Mouse (Mus musculus) heart, postnatal 25 days (tissue): ENCODE data around the gene Gm10762. TPM values are rescaled to one million over a fixed set of nuclear protein-coding genes. Genes with fewer than 3 reads are reported as not detected.
"Not testable (repeated sequence)": the region's sequence is repeated elsewhere in the genome, so short reads cannot be mapped to it uniquely, and the experiment has no call there.

Experiments used
- DNase-seq: peaks from one replicate; pipeline ENCODE4 v3.0.0; 2022; ENCODE audit warnings: low spot score
- intact Hi-C: fragments of 180-260 bp; cut with DNase I; formaldehyde crosslinking; loops from one replicate; pipeline ENCODE4 v1.15.1; 2025
- total RNA-seq, 2 experiments: library from RNA; stranded (reverse); gene quantifications; 2 replicates each; pipeline ENCODE4 v1.2.3; 2021

The Gm10762 gene
- total RNA-seq, result 10 to 100 TPM in 1 of 2 experiments, 1 to 10 TPM in 1; 9.7 to 10.8 TPM

DNA sequence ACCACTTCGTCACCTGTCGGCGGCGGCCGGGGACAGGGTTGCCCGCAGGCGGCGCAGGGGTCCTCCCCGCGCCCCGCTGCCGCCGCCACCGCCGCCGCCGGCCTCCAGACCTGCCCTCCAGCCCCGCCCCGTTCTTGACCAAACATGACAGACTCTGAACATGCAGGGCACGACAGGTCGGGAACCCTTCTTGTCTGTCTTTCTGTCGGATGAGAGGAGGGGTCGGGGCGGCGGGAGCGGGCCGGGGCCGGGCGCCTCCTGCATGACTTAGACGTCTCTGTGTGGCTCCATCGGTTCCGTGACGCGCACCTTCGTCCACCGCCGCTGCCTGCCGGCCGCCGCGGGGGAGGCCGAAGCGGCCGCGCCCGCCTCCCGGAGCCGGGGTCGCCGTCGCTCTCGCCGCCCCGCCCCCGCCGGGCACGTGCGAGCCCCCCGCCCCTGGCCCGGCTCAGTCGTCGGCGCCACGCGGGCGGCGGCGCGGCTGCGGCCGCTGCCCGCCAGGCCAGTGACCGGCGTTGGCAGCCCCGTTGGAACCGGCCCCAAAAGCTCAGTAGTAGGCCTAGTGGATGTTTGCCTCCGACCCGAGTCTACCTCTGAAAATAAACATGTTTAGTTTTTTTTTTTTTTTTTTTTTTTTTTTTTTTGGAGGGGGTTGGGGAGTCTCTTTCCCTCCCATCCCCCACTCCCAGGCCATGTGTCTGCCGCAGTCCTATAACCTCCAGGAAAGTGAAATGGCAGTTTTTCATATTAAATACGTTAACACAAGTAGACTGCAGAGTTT is at the start of gene Gm10762:
Gm10762 (minus strand) TSS at position 65 of the 781 bp plus-strand sequence.
- peak; percentile 68 for DNase-seq

DNA sequence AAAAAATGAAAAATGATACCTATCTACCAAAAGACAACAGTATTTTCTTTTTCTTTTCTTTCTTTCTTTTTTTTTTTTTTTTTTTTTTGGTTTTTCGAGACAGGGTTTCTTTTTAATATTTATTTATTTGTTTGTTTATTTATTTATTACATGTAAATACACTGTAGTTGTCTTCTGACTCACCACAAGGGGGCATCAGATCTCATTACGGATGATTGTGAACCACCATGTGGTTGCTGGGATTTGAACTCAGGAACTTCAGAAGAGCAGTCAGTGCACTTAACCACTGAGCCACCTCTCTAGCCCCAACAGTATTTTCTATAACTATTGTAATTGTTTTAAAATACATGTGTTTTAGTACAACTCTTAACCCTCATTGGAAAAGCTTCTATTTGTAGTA is 41.3 kb upstream of the Gm10762 start:
- not testable (repeated sequence) for DNase-seq
- intact Hi-C loops, result loop anchor here (5.0 kb wide), 2 partner anchors 73 to 248 kb away; no protein-coding TSS in a partner anchor

More for the DNA sequence above, at the start of gene Gm10762:
- intact Hi-C loops, result loop anchor here (5.0 kb wide), 1 partner anchor 99 kb away; the partner anchor contains the start of gene Ttl

DNA sequence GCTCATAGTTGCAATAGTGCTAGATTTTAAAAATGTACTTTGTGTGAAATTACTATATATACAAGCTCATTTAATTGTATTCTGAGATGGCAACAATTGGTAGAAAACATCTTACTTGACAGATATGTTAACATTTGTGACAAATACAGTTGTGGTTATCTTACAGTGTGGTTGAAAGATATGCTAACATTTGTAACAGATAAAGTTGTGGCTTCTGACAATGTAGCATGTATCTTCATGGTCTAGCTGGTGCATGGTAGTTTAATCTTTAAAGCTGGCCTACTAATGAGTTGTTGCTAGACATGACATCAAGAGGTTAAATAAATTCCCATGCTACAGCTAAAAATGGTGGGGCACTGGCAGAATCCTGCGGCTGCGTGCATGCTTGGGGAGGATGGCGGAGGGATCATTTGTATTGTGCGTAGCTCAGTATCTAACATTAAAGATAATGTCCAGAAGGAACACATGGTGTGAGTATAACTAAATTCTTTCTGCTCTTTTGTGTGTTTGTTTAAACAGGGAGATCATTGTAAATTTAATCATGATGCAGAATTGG is 38.7 kb upstream of the Gm10762 start:
- intact Hi-C loops, result loop anchor here (5.0 kb wide), 2 partner anchors 76 to 251 kb away; no protein-coding TSS in a partner anchor
- DNase-seq, result no peak

DNA sequence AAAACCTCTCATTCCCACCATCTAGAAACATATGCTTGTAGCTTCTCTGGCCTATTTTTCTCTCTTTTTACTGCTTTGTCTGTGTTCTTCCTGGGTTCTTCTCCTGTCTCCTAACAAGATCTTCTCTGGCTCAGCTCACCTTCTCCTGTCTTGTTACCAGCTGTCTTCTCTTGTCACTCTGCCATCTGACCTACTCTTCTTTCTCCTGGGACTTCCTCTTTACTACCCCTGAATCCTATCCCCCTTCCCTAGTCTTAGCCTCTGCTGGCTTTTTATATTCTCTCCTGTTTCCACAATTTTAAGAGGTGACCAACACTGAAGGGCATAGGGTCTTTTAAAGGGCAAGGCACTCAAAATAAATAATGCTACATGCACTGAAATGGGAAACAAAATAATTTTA is 37.3 kb upstream of the Gm10762 start:
- no peak for DNase-seq
- intact Hi-C loops, result loop anchor here (5.0 kb wide), 2 partner anchors 77 to 252 kb away; no protein-coding TSS in a partner anchor

DNA sequence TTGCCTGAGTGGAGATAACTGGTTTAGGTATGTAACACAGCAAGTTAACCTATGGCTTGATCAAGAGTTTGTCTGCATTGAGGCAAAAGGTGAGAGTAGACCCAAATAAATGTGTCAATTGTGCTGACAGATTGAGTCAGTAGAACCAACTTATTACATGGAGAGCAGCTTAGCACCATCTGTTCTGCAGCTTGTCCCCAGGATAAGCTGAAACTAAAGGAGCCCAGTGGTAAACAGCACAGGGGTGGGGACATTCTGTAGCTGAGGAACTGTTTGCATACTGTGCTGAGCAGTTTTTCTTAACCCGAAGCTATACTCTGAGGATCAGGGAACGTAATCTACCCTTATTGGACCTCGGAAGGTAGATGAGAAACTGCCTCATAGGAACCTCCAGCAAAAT is 17.2 kb upstream of the Gm10762 start:
- DNase-seq, result no peak
- intact Hi-C loops, result no loop called here

DNA sequence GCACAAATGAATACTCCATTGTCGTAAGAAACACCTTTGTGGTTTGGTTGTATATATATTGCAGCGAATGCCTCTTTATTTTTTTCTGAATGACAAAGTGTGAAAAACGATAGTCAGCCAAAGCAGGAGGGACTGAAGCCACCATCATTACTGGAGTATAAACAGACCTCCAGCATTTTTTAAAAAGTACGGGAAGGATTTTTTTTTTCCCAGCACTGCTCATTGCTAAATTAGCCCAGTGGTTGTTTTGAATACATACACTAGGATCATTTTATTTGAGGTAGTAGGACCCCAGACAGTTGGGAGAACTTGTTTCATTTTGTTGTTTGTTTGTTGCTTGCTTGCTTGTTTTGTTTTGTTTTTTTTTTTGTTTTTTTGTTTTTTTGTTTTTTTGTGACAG is 8.0 kb upstream of the Gm10762 start:
- intact Hi-C loops, result no loop called here

DNA sequence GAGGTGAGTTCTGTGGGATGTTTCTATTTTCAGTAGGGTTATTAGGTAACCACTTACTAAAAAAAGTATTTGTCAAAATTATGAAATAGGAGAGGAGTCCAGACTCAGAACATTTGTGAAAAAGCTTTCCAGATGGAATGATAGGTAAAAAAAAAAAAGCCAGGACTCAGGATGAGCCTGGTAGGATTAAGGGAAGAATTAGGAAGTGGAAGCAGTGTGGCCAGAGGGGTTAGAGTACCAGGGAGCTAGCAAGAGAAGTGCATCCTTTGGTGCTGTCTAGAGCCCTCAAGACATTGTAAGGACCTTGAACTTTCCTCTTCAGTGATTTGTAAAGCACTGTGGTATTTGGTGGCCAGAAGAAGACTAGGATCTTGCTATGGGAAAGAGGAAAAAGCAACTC is 4.8 kb upstream of the Gm10762 start:
- DNase-seq, result no peak
- intact Hi-C loops, result no loop called here

More for the DNA sequence above, 8.0 kb upstream of the Gm10762 start:
- DNase-seq, result no peak

DNA sequence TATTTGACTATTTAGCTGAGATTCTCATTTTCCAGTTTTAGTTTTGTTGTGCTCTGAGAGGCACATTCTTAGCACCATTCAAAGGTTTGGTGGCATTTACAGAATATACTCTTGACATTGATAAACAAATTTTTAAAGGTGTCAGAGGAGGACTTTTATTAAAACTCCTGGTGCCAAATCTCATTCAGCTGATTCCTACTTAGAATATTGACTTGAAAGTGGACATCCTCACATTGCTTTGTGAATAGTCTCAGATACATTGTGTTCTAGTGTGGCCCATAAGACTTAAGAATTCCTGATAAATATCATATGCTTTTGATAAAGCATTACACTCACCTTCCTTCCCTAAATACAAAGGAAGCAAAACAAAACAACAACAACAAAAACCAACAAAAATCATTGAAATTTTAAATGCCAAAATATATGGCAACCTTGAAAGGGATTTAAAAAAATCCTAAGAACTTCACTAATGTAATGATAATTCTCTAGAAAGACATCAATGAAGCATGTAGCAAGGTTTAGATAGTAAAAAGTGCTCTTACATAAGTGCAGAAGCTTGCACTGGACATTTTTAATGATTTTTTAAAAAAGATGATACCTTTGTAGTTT is 1.1 kb upstream of the Gm10762 start:
- DNase-seq, result no peak
- intact Hi-C loops, result loop anchor here (5.0 kb wide), 1 partner anchor 99 kb away; the partner anchor contains the start of gene Ttl

DNA sequence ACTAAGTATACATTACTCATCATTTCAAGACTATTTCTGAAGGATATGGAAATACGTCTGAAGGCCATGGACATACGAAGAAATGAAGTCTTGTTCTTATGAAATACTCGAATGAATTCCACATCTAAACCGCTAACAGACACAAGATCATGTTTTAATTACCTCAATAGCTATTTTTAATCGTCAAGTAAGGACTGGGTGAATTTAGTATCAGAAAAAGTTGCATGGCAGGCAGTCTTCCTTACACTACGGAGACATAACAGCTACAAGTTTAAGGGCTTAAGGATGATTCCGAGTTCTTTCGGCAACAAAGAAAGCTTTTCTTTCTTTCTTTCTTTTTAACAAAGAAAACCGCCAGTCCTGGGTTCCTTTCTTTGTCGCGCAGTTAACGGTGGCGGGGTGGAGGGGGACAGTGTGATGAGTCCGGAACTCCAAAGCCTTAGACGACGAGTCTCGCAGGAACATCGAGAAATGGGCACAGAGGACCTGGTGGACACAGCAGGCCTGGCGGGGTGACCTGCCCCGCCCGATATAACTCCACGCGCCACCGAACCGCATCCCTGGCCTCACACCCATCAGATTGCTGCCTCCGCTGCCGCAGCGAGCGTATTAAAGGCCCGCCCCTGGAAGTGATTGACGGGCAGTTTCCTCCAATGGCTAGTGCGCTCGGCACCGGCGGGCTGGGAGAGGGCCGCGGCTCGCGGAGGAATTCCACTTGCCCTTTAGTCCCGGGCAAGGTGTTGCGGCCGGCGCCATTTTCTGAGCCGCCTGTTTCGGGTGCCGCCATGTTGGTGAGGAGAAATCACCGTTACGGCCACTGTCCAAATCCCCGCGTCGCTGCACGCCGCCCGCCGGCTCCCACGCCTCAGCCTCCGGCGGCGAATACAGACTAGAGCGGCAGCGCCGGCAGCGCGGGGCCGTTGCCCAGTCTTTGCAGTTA is 614 bp downstream of the Gm10762 start, which contains the start of gene Zc3h6:
Zc3h6 (plus strand) TSS at position 762 of the 940 bp plus-strand sequence.
- intact Hi-C loops, result loop anchor here (5.0 kb wide), 1 partner anchor 100 kb away; the partner anchor contains the start of gene Ttl
- DNase-seq, result peak; percentile 97

DNA sequence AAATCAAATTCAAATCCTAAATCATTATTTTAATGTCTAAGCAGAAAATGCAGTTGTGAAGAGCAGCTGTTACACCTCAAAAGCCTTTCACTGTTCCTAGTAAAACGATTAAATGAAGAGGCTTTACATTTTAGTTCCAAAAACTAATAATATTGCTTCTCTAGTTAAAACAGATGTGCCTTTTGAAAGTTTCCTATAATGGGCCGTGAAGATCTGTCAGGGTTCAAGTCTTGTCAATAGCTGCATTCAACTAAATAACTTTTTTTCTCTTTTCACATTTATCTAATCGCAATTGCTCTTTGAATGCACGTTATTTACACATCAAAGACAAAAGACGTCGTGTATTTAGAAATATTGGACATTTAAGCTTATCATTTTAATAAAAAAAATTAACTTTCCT is 1.3 kb downstream of the Gm10762 start:
- DNase-seq, result no peak
- intact Hi-C loops, result loop anchor here (5.0 kb wide), 1 partner anchor 101 kb away; the partner anchor contains the start of gene Ttl

DNA sequence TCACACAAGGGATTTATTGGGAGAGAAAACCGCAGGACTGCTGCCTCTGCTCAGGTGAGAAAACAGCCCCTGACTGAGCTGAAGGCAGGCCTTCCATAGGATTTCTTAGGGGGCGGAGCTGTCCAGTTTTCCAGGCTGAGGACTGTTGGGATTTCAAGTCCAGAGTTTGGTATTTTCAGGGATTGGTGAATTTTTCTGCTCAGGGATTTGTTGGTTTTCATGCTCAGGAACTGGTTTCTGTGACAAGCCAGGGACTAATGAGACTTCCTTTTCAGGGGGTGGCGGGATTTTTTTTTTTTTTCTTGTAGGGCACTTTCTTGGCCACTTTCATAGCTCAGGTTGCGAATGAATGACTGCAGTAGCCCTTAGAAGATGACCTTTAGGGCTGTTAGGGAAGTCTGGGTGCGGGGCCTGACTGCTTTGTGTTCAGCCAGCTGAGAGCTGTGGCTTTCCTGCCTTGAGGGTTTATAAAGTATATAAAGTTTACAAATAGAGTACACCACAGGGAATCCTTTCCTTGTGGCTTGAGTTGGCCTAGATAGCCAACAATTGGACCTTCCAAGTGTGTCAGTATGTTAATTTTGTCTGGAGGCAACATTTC is 1.9 kb downstream of the Gm10762 start:
- no peak for DNase-seq
- intact Hi-C loops, result loop anchor here (5.0 kb wide), 1 partner anchor 102 kb away; the partner anchor contains the start of gene Ttl

DNA sequence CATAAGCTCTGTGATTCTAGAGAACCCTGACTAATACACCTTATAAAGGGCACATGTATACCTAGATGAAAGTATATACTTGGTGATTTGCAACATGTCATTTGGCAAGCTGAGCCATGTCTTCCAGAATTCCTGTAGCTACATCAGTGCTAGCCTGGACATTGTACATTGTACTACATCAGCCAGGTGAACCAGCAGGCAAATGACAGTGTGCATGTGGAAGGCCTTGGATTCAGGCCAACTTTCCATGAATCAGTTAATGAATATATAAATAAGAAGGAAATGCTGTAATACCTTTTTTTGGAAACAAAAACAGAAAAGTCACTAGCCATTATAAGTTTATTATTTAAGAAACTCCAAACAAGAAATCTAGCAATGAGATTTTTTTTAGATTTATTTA is 13.3 kb downstream of the Gm10762 start:
- no peak for DNase-seq
- intact Hi-C loops, result no loop called here

DNA sequence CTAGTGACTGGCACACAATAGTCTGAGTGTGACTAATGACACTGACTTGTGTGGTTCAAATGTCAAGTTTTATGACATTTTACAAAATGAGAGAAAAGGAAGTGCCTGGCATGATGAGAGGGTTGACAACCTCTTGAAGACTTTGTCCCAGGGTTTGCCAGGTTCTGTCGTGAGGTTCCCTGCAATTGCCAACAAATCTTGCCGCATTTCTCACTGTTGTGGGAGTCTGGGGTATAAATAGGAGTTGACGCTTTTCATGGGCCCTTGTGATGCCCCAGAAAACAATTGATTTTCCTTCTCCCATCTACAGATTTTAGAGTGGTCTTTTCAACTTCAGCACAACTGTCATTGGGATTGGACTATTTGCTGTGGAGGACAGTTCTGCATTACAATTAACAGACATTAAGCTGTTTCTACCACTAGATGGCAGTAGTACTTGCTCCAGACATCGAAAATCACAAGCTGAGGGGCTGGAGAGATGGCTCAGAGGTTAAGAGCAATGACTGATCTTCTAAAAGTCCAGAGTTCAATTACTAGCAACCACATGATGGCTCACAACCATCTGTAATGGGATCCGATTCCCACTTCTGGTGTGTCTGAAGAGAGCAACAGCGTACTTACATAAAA is 19.4 kb downstream of the Gm10762 start:
- intact Hi-C loops, result loop anchor here (2.0 to 5.0 kb wide), 5 partner anchors 23 to 309 kb away; partner anchors contain the start of genes Mertk, Slc20a1 and Ttl
- DNase-seq, result no peak

DNA sequence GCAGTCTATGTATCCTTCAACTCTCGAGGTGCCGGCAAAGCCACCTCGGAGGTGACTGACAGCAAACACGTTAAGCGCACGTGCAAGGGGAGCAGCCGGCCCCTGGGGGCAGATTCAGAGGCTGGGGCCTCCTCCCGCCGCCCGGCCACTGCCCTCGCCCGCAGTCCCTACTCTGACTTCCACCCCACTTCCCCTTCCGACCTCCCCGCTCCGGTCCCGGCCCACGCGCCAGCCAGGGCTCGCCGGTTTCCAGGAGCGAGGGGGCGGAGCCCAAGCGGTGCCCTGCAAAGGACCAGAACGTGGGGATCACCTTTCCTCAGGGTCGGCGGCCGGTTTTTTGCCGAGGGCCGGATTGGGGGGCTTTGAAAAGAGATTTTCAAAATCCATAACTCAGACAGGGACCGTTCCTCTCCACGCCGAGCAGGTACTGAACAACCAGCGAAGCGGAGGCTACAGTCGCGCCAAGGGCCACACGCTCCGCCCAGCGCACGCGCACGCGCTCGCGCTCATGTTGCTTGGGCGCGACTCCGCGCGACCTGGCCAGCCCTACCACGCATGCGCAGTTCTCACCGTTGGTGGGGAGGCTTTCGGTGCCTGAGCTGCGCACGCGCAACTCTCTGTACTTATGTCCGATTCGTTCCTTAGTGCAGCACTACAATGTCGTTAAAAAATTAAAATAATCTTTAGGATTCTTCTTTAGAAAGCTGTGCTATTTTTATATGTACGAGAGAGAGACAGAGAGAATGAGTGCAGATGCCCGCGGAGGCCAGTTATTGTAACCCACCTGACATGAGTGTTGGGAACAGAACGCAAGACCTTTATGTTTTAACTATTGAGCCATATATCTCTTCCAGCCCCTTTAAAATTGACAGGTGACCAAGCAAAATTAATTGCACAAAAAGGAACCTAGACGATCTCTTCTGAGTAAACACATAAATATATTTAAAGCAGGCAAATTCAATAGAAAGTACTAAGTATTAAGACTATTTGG is 23.7 kb downstream of the Gm10762 start, which contains the start of gene Zc3h8:
Zc3h8 (minus strand) TSS at position 540 of the 991 bp plus-strand sequence.
- intact Hi-C loops, result no loop called here
- peak; percentile 93 for DNase-seq

DNA sequence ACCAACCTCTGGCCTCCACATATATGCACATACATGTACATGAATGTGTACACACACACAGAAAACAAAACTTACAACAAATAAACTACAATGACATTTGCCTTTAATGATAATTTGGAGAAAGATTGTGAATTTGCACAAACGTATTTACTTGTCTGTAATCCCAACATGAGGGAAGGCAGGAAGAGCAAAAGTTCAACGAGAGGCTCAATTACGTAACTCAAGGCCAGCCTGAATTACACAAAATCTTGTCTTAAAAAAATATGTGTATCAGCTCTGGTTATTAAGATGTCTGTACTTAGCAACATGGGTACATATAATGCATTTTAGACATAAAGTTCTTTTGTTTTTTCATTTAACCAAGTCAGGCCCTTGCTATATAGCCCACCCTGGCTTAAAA is 31.3 kb downstream of the Gm10762 start:
- intact Hi-C loops, result no loop called here
- DNase-seq, result no peak

DNA sequence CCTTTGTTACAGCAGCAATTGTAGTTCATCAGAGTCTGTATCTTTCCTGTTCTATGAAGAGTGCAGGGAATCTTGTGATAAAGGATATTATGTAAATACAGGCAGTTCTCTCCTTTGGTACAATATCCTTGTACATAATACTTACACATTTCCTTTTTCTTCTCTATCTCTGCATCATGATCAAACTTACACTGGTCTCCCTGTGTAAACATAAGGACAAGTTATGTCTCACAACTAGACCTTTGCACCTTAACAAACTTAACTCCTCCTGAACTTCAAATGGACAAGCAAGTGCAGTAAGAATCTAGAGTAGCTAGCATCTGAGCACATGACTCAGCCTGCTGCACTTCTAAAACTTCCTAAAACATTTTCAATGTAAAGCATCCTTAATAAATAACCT is 36.8 kb downstream of the Gm10762 start:
- no peak for DNase-seq
- intact Hi-C loops, result no loop called here

DNA sequence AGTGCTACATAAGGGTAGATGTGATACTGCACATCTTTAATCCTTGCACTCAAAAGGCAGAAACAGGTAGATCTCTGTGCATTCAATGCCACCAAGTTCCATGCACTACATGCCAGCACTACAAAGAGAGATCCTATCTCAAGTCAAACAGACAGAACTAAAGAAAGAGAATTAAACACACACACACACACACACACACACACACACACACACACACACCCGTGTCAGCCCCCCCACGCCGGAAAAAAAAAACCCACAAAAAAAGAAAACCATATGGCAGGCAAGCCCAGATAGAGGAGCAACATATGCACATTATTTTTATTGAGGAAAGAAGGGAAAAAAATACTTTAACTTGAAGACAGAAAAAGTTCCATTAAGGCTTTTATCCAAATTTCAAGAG is 39.1 kb downstream of the Gm10762 start:
- DNase-seq, result no peak
- intact Hi-C loops, result no loop called here
